Mouse (Mus musculus): Measurements from ENCODE around the gene Klrb1. TPM values are rescaled to one million over a fixed set of nuclear protein-coding genes. Genes with fewer than 3 reads are reported as not detected.
"Not testable (repeated sequence)": the region's sequence is repeated elsewhere in the genome, so short reads cannot be mapped to it uniquely, and the experiment has no call there.

Gene Klrb1
- polyA plus RNA-seq, 1 experiment from 2014 or later, result 0.35 TPM

GRCm38 (mm10) chr6:128747006-128747405, 24.1 kb upstream of the Klrb1 start:
- not testable (repeated sequence) for H3K36me3 ChIP-seq (ENCODE audit: control insufficient read depth, insufficient read depth, low read length); ATAC-seq (ENCODE audit: low read depth); H3K4me1 ChIP-seq (ENCODE audit: control insufficient read depth, insufficient read depth, low read length); H3K4me2 ChIP-seq (ENCODE audit: low read depth, low read length); H3K27me3 ChIP-seq (ENCODE audit: control insufficient read depth, insufficient read depth, low read length); H3K4me3 ChIP-seq (ENCODE audit: low read depth, low read length); H3K9me3 ChIP-seq (ENCODE audit: control insufficient read depth, low read length); H3K27ac ChIP-seq (ENCODE audit: low read depth, low read length); H3K9ac ChIP-seq (replicated peaks; ENCODE audit: low read depth, low read length)
- WGBS, result 81% methylated on average over 6 of the region's 6 CpGs

GRCm38 (mm10) chr6:128737445-128737844, 14.6 kb upstream of the Klrb1 start:
- no peaks in the 10 kb centered on the region for H3K9me3 ChIP-seq (ENCODE audit: control insufficient read depth, low read length)
- no peak overlapping the region for H3K4me3 ChIP-seq (ENCODE audit: low read depth, low read length)
- H3K4me1 ChIP-seq (ENCODE audit: control insufficient read depth, insufficient read depth, low read length), result no peaks in the 10 kb centered on the region
- H3K4me2 ChIP-seq (ENCODE audit: low read depth, low read length), result no peak overlapping the region
- H3K36me3 ChIP-seq (ENCODE audit: control insufficient read depth, insufficient read depth, low read length), result no peaks in the 10 kb centered on the region
- H3K9ac ChIP-seq (replicated peaks; ENCODE audit: low read depth, low read length), result no peak overlapping the region
- no peak for ATAC-seq (ENCODE audit: low read depth)
- no peak overlapping the region for H3K27ac ChIP-seq (ENCODE audit: low read depth, low read length)
- H3K27me3 ChIP-seq (ENCODE audit: control insufficient read depth, insufficient read depth, low read length), result no peaks in the 10 kb centered on the region
- 88% methylated on average over 7 of the region's 7 CpGs for WGBS

GRCm38 (mm10) chr6:128736100-128736499, 13.2 kb upstream of the Klrb1 start:
- Histone ChIP-seq H3K9me3 (ENCODE audit: control insufficient read depth, low read length) (no peaks in the 10 kb centered on the region), H3K27ac (ENCODE audit: low read depth, low read length) (no peak overlapping the region), H3K9ac (replicated peaks; ENCODE audit: low read depth, low read length) (no peak overlapping the region), H3K4me1 (ENCODE audit: control insufficient read depth, insufficient read depth, low read length) (no peaks in the 10 kb centered on the region), H3K4me3 (ENCODE audit: low read depth, low read length) (no peak overlapping the region), H3K27me3 (ENCODE audit: control insufficient read depth, insufficient read depth, low read length) (no peaks in the 10 kb centered on the region), H3K4me2 (ENCODE audit: low read depth, low read length) (no peak overlapping the region), H3K36me3 (ENCODE audit: control insufficient read depth, insufficient read depth, low read length) (no peaks in the 10 kb centered on the region)
- no peak for ATAC-seq (ENCODE audit: low read depth)

GRCm38 (mm10) chr6:128734896-128735295, 12.0 kb upstream of the Klrb1 start:
- H3K4me1 ChIP-seq (ENCODE audit: control insufficient read depth, insufficient read depth, low read length), result no peaks in the 10 kb centered on the region
- H3K4me3 ChIP-seq (ENCODE audit: low read depth, low read length), result no peak overlapping the region
- no peaks in the 10 kb centered on the region for H3K9me3 ChIP-seq (ENCODE audit: control insufficient read depth, low read length)
- H3K9ac ChIP-seq (replicated peaks; ENCODE audit: low read depth, low read length), result no peak overlapping the region
- no peak overlapping the region for H3K4me2 ChIP-seq (ENCODE audit: low read depth, low read length)
- H3K27me3 ChIP-seq (ENCODE audit: control insufficient read depth, insufficient read depth, low read length), result no peaks in the 10 kb centered on the region
- H3K27ac ChIP-seq (ENCODE audit: low read depth, low read length), result no peak overlapping the region
- H3K36me3 ChIP-seq (ENCODE audit: control insufficient read depth, insufficient read depth, low read length), result no peaks in the 10 kb centered on the region
- ATAC-seq (ENCODE audit: low read depth), result no peak

GRCm38 (mm10) chr6:128733908-128734679, 11.2 kb upstream of the Klrb1 start:
- Histone ChIP-seq H3K4me2 (ENCODE audit: low read depth, low read length) (no peak overlapping the region), H3K27me3 (ENCODE audit: control insufficient read depth, insufficient read depth, low read length) (no peaks in the 10 kb centered on the region), H3K27ac (ENCODE audit: low read depth, low read length) (no peak overlapping the region), H3K4me3 (ENCODE audit: low read depth, low read length) (no peak overlapping the region), H3K9ac (replicated peaks; ENCODE audit: low read depth, low read length) (no peak overlapping the region), H3K36me3 (ENCODE audit: control insufficient read depth, insufficient read depth, low read length) (no peaks in the 10 kb centered on the region), H3K9me3 (ENCODE audit: control insufficient read depth, low read length) (no peaks in the 10 kb centered on the region), H3K4me1 (ENCODE audit: control insufficient read depth, insufficient read depth, low read length) (no peaks in the 10 kb centered on the region)
- WGBS, result 76% methylated on average over 5 of the region's 5 CpGs
- ATAC-seq (ENCODE audit: low read depth), result no peak

GRCm38 (mm10) chr6:128732032-128732431, 9.2 kb upstream of the Klrb1 start:
- no peaks in the 10 kb centered on the region for H3K36me3 ChIP-seq (ENCODE audit: control insufficient read depth, insufficient read depth, low read length)
- no peak overlapping the region for H3K4me3 ChIP-seq (ENCODE audit: low read depth, low read length)
- ATAC-seq (ENCODE audit: low read depth), result no peak
- H3K9me3 ChIP-seq (ENCODE audit: control insufficient read depth, low read length), result no peaks in the 10 kb centered on the region
- no peaks in the 10 kb centered on the region for H3K27me3 ChIP-seq (ENCODE audit: control insufficient read depth, insufficient read depth, low read length)
- no peak overlapping the region for H3K27ac ChIP-seq (ENCODE audit: low read depth, low read length)
- no peaks in the 10 kb centered on the region for H3K4me1 ChIP-seq (ENCODE audit: control insufficient read depth, insufficient read depth, low read length)
- no peak overlapping the region for H3K9ac ChIP-seq (replicated peaks; ENCODE audit: low read depth, low read length)
- no peak overlapping the region for H3K4me2 ChIP-seq (ENCODE audit: low read depth, low read length)
- WGBS, result 93% methylated on average over 3 of the region's 3 CpGs

- Histone ChIP-seq H3K9ac (replicated peaks; ENCODE audit: low read depth, low read length) (no peak overlapping the region), H3K9me3 (ENCODE audit: control insufficient read depth, low read length) (no peaks in the 10 kb centered on the region), H3K4me3 (ENCODE audit: low read depth, low read length) (no peak overlapping the region), H3K4me2 (ENCODE audit: low read depth, low read length) (no peak overlapping the region), H3K27ac (ENCODE audit: low read depth, low read length) (no peak overlapping the region), H3K27me3 (ENCODE audit: control insufficient read depth, insufficient read depth, low read length) (no peaks in the 10 kb centered on the region), H3K4me1 (ENCODE audit: control insufficient read depth, insufficient read depth, low read length) (no peaks in the 10 kb centered on the region), H3K36me3 (ENCODE audit: control insufficient read depth, insufficient read depth, low read length) (no peaks in the 10 kb centered on the region)
- ATAC-seq (ENCODE audit: low read depth), result no peak
- 87% methylated on average over 3 of the region's 3 CpGs for WGBS
Observed at GRCm38 (mm10) chr6:128701691-128702090, 21.2 kb downstream of the Klrb1 start.

GRCm38 (mm10) chr6:128679574-128679973, 43.3 kb downstream of the Klrb1 start:
- Histone ChIP-seq H3K4me3 (ENCODE audit: low read depth, low read length) (no peak overlapping the region), H3K9ac (replicated peaks; ENCODE audit: low read depth, low read length) (no peak overlapping the region), H3K4me2 (ENCODE audit: low read depth, low read length) (no peak overlapping the region), H3K27me3 (ENCODE audit: control insufficient read depth, insufficient read depth, low read length) (no peaks in the 10 kb centered on the region), H3K27ac (ENCODE audit: low read depth, low read length) (no peak overlapping the region), H3K9me3 (ENCODE audit: control insufficient read depth, low read length) (no peaks in the 10 kb centered on the region), H3K36me3 (ENCODE audit: control insufficient read depth, insufficient read depth, low read length) (no peaks in the 10 kb centered on the region), H3K4me1 (ENCODE audit: control insufficient read depth, insufficient read depth, low read length) (no peaks in the 10 kb centered on the region)
- no peak for ATAC-seq (ENCODE audit: low read depth)

GRCm38 (mm10) chr6:128669936-128670335, 52.9 kb downstream of the Klrb1 start:
- no peaks in the 10 kb centered on the region for H3K4me1 ChIP-seq (ENCODE audit: control insufficient read depth, insufficient read depth, low read length)
- H3K9ac ChIP-seq (replicated peaks; ENCODE audit: low read depth, low read length), result no peak overlapping the region
- H3K27ac ChIP-seq (ENCODE audit: low read depth, low read length), result no peak overlapping the region
- ATAC-seq (ENCODE audit: low read depth), result no peak
- H3K4me2 ChIP-seq (ENCODE audit: low read depth, low read length), result no peak overlapping the region
- H3K4me3 ChIP-seq (ENCODE audit: low read depth, low read length), result no peak overlapping the region
- no peaks in the 10 kb centered on the region for H3K9me3 ChIP-seq (ENCODE audit: control insufficient read depth, low read length)
- H3K36me3 ChIP-seq (ENCODE audit: control insufficient read depth, insufficient read depth, low read length), result no peaks in the 10 kb centered on the region
- 60% methylated on average over 4 of the region's 4 CpGs for WGBS
- H3K27me3 ChIP-seq (ENCODE audit: control insufficient read depth, insufficient read depth, low read length), result no peaks in the 10 kb centered on the region

Data from neural tube, embryonic 14.5 days (tissue).